Mouse (Mus musculus) T-helper 17 cell (primary cell): ENCODE measurements around the gene Ubtd2.
"Not testable (repeated sequence)": the region's sequence is repeated elsewhere in the genome, so short reads cannot be mapped to it uniquely, and the experiment has no call there.

Source experiments
- in situ Hi-C, 2 experiments: fragments of 300-600 bp; cut with MboI, MseI; formaldehyde crosslinking; loops; 1 replicate in 1 of 2; 2 replicates in 1 of 2; pipeline ENCODE4 v1.15.1; 2025; ENCODE audit warnings: high pct_unique_total_duplicates in 2 of 2

Ubtd2 gene

DNA sequence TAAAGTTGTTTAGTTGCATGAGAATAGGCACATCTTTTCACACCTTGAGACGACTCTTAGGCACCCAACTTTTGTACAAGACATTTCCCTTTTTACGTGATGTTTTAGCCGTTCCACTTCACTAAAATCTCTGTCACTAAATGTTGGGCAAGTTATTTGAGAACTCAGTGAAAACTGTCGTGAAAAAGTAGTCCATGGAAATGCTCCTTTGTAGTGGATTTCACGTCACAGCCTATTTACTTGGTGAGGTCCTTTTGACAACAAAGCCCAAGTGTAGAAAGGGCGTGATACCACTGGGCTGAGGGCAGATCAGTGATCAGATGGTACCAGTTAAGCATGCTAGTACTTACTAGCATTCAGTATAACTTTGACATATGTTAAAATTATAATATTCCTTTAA, 1.2 kb downstream of the Ubtd2 start:
- in situ Hi-C loops = loop anchor here in 1 of 2 experiments (25.0 kb wide), 1 partner anchor 1606 kb away; no protein-coding TSS in a partner anchor

DNA sequence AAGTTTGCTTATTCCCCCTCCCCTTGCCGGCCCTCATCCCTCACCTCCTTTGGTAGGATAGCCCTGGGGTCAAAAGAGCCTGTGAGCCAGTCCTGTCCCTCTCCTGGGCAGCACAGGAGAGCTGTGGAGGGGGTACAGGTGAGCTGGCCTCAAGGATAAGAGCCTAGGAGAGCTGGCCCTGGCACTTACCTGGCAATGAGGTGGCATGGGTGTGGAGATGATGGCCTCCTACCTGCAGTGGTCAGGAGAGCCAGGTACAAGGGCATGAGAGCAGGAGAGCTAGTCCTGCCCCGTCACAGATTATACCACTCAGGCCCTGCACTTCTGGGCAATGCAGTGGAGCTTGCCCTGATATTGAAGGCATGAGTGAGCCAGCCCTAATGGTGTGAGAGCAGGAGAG, 9.1 kb downstream of the Ubtd2 start:
- in situ Hi-C loops = loop anchor here in 1 of 2 experiments (25.0 kb wide), 1 partner anchor 1598 kb away; no protein-coding TSS in a partner anchor

DNA sequence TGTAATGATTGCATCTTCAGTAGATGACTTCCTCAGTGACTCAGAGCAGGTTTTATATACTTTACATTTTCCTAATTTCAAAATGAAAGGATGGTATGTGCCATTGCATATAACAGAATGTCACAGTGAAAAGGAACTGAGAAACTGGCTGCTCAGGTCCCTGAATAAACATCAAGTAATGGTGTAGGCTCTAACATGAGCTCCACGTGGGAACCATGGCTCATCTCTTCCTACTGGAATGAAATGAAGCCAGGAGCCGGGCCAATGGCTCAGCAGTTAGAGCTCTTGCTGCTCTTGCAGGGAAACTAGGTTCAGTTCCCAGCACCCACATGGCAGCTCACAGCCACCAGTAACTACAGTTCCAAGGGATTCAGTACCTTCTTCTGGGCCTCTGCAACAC, 16.8 kb downstream of the Ubtd2 start:
- in situ Hi-C loops = loop anchor here in 1 of 2 experiments (25.0 kb wide), 1 partner anchor 1590 kb away; no protein-coding TSS in a partner anchor

DNA sequence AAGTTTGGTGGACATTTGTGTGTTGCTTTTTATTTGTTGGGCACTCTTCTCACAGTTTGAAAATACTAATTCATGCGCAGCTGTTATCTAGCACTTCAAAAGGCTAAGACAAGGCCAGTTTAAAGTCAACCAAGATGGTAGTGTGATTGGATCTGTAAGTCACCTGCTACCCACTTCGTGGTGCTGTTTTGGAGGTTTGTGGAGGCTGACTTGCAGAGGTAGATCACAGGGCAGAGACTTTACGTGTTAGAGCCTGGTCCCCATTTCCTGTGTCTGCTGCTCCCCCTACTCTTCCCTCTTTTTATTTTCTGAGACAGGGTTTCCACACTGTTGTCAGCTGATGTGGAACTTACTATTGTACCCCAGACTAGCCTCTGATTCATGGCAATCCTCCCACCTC, 19.6 kb downstream of the Ubtd2 start:
- in situ Hi-C loops = loop anchor here in 1 of 2 experiments (25.0 kb wide), 1 partner anchor 1588 kb away; no protein-coding TSS in a partner anchor

DNA sequence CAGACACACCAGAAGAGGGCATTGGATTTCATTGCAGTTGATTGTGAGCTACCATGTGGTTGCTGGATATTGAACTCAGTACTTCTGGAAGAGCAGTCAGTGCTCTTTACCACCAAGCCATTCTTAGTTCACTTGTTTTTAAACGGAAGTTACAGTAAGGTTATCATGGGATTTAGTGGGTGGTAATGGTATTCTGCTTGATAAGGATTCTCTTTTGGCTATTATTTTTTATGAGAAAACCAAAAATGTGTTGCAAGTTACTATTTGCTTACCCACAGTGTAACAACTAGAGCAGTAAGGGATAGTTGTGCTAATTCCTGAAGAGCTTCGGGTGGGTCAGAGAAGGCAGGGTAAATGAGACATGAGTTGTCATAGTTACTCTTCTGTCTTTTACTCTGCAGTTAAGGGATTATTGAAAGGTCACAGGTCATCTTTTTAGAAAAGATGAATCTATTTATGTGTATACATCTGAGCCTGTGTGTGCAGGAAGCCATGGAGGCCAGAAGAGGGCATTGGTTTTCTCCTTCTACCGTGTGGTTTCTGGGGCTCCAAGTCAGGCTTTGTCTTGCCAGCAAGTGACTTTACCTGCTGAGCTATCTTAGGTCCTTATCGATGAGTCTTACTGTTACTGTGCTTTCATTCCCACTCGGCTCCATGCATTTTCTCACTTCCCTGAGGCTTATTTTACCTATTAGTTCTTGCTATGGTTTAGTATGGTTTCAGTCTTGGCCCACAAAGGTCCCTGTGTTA, 20.5 kb downstream of the Ubtd2 start:
- in situ Hi-C loops = no loop called here

DNA sequence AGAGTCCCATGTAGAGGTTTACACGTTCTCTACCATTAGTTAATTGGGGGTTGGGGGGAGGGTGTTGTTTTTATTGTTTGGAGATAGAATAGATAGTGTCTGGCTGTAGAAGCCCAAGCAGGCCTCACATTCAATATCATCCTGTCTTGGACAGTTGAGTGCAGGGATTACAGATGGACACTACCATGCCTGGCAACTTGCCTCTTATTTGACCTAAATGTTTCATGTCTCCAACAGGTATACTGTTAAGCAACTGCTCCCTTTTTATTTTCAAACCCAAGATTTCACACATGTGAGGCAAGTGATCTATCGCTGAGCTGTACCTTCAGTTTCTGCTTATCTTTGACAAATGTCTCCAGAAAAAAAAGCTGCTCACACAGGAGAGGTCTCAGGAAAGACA, 26.4 kb downstream of the Ubtd2 start:
- in situ Hi-C loops = no loop called here

DNA sequence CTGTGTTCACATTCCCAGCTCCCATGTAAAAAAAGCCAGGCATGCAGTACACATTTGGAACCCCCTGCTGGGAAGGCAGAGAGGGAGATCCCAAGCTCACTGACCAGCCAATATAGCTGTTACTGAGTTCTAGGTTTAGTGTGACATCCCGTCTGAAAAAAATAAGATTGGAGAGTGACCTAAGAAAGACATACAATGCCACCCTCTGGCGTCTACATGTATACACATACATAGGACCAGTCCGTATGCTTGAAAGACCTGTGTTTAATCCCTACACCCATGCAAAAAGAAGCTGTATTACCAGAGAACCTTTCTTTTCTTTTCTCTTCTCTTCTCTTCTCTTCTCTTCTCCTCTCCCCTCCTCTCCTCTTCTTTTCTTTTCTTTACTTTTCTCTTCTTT, 30.1 kb downstream of the Ubtd2 start:
- in situ Hi-C loops = no loop called here

DNA sequence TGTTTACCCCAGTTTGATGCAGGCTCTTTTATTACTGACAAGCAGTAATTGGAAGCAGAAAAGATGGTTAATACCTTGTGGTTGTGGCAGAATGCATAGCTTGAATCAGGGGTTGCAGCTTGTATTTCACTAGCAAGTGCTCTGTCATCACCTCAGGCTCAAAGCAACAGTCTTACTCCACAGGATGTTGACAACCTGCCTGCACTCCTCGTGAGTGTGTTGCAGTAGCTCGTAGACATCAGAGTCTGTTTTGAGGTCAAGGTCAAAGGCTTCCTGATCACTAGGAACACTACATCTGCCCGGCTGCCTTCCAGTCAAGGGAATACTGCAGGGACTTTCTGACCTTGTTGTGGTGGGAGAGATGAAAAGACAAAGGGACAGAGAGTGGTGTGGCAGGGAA, 31.5 kb downstream of the Ubtd2 start:
- in situ Hi-C loops = no loop called here

DNA sequence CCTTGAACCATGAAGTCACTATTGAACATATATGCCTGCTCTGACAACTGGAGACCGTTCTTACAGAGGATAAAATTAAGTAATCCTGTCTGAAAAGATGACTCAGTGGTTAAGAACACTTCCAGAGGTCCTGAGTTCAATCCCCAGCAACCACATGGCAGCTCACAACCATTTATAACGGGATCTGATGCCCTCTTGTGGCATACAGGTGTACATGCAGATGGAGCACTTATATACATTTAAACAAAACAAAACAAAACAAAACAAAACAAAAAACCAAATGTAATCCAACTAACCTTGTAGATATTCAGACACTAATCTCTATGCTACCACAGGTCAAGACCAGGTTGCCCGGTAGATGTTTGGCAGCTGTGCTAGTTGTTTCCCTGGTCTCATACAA, 32.3 kb downstream of the Ubtd2 start:
- in situ Hi-C loops = no loop called here

DNA sequence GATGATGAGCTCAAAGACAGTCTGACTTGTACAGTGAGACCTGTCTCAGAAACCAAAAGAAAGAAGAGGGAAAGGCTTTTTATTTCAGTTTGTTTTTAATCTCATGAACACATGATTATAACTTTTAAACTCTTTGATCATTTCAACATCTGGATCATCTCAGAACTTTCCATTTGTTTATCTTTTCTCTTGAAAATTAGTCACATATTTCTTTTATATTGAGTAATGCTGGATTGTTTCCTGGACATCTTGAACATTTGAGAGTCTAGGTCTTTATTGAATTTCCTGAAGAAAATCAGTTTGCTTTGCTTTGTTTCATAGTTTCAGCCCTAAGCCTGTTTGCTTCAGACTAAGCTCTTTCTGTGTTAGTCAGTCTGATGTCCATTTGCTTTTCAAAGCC, 33.2 kb downstream of the Ubtd2 start:
- in situ Hi-C loops = no loop called here

DNA sequence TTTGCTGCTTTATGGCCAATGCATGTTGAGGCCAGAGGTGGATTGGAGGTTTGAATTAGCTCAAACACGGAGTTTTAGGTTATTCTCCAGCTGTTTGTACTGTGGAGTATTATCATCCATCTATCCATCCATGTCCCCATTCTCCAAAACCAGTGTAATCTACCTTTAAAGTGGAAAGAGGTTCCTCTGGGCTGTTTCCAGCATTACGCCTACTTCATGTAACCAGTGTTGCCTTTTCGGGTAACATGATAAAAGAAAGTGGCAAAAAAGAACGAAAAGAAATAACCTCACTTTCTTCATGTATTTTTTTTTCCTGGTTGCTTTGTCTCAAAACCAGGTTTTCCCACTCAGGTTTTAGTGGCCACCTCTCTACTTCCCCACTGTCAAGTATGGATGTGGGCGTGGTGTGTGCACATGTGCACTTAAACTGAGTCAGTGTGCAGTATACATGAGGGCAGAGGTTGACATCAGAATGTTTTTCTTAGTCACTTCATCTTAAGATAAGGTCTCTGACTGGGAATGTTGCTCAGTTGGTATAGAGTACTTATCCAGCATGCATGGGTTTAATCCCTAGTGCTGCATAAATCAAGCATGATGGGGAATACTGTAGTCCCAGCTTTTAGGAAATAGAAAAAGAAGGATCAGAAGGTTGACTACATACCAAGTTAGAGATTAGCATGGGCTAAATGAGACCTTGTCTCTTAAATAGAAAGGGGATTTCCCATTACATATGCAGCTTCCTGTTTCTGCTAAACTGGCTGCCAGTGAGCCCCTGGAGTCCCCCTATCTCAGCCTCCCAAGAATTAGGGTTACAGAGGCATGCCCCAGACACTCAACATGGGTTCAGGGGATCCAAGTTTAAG, 33.9 kb downstream of the Ubtd2 start:
- in situ Hi-C loops = no loop called here

DNA sequence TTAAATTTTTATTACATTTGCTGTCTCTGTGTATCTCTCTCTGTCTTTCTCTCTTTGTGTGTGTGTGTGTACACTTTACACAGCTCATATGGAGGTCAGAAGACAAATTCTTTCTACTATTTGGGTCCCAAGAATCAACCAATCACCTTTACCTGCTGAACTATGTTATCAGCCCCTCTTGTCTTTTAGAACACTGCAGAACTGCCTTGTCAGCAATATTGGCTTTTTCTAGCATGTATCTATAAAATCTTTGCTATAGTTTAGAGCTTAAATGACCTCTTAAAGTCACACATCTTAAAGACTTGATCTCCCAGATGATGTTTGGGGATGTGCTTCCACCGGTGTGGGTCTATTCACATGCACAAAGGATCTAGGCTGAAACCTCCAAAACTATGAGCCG, 35.9 kb downstream of the Ubtd2 start:
- in situ Hi-C loops = no loop called here

DNA sequence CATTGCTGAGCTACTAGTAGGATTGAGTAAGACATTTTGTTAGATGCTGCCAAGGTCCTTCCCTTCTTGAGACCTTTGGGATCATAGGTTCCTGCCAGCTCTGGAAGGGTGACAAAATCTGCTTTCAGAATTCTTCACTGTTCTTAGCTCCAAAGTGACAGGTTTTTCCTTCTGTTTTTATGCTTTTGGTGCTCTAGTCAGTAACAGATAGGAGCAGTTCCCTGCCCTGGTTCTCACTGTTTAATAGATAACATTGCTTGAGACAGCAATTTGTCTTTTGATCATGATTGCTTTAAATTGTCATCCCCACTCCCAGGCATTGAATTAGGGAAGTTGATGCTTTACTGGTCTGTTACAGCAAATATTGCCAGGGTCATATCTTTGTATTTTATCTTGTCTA, 38.1 kb downstream of the Ubtd2 start:
- in situ Hi-C loops = no loop called here

DNA sequence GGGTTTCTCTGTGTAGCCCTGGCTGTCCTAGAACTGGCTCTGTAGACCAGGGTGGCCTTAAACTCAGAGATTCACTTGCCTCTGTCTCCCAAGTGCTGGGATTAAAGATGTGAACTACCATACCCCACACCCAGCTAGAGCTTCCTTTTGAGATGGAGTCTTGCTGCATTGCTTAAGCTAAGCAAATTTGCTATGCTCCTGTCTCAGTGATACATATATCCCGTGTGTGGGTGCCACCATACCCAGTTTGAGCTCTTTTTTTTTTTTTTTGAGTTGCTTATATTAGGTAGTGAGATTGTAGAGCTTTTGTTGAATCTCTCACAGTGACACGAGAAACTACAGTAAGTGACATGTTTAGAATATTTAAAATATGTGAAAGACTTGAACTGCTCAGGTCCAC, 40.1 kb downstream of the Ubtd2 start:
- in situ Hi-C loops = no loop called here

DNA sequence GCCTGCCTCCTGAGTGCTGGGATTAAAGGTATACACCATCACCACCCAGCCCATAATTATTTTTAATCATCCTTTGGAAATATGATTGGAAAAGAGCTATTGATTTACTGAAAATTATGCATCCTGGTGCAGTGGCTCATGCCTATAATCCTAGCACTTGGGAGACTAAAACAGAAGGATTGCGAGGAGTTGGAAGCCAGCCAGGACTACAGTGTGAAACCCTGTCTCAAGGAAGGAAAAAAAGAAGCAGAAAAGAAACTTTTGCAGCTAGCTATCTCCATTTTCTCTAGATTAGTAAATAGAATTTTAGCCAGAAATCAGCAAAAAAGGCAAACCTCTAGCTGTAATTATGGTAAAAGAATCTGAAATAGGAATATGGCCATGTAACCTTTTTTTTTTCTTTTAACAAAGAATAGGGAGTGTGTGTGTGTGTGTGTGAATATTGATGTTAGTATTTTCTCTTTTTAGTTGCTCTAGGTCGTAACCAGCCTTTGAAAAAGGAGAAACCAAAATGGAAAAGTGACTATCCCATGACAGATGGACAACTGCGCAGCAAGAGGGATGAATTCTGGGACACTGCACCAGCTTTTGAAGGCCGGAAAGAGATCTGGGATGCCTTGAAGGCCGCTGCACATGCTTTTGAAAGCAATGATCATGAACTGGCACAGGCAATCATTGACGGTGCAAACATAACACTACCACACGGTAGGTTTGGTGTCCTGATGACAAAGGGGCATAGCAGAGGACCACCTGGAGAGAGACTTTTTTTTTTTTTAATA, 43.8 kb downstream of the Ubtd2 start:
- in situ Hi-C loops = no loop called here

DNA sequence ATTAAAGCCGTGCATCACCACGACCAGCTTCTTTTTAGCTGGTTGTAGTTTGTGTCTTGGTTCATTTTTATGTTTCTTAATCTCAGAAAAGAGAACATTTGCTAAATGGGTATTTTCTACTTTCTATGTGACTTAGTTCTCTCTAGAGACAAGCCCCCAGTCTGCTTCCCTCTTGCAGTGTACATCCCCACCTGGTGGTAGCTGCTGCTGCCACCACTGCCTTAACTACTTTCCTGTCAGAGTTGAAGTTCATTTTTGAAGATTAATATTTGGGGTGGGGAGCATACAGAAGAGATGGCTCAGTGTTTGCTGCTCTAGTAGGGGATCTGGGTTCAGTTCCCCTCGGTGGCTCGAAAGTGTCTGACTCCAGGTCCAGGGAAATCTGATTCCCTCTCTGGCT, 44.8 kb downstream of the Ubtd2 start:
- in situ Hi-C loops = loop anchor here in 1 of 2 experiments (5.0 kb wide), 1 partner anchor 758 kb away; no protein-coding TSS in a partner anchor

DNA sequence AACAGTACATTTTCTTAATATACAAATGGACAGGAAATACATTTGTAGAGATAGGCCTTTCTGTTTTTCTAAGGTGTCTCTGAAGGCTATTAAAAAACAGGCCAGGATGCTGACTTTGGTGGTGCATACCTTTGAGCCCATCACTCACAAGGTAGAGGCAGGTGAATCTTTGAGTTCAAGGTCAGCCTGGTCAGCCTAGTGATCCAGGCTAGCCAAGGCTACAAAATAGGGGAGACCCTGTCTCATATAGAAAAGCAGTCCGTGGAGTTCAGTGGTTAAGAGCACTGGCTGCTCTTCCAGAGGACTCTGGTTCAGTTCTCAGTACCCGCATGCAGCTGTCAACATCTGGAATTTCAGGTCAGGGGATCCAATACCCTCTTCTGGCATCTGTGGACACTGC, 48.5 kb downstream of the Ubtd2 start:
- in situ Hi-C loops = loop anchor here in 1 of 2 experiments (5.0 kb wide), 1 partner anchor 761 kb away; no protein-coding TSS in a partner anchor

DNA sequence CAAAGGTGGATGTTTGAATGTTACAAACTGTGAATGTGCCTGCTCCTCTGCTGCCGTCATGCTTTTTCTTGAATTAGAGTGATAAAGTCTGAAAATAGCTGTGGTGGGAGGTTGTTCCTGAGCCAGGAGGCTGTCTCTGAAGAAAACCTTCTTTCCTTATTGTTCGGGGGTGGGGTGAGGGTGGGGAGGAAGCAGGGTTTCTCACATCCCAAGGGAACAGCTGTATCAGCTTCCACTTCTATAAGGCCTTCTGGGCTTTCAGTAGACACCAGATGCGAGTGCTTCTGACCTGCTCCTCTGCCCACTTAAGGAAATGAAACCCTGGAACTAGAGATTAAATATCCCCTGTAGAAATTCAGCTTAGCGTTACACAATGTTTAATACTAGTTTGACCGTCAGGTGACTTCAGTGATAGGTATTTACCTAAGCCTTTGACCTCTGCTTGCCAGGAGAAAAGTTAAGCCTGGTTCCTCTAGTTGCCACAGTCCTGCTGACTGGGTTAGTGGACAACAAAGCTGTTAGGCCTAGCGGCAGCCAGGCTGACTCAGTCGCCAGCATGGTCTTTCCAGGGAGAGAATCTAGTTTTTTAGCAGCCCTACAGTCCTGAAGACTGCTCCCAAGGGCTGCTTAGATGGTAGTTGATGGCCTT, 50.0 kb downstream of the Ubtd2 start:
- in situ Hi-C loops = no loop called here

DNA sequence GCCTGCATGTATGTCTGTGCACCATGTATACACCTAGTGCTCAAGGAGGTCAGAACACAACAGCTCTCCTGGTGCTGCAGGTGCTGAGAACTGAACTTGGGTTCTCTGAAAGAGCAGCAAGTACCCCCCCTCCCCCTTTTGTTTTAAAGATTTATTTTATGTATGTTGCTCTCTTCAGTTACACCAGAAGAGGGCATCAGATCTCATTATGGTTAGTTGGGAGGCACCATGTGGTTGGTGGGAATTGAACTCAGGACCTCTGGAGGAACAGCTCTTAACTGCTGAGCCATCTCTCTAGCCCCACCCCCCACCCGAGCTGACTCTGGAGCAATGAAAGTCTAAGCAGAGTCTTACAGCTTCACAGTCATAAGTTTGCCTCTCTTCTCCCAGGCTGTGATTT, 55.8 kb downstream of the Ubtd2 start:
- in situ Hi-C loops = no loop called here

DNA sequence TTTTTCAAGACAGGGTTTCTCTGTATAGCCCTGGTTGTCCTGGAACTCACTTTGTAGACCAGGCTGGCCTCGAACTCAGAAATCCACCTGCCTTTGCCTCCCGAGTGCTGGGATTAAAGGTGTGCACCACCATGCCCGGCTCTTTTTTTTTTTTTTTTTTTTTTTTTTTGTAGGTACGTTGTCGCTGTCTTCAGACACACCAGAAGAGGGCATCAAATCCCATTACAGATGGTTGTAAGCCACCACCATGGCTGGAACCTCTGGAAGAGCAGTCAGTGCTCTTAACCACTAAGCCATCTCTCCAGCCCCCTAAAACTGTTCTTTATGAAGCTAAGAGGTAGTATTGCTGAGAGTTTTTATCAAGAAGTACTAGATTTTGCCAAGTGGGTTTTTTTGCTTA, 59.7 kb downstream of the Ubtd2 start:
- in situ Hi-C loops = not testable (repeated sequence)

DNA sequence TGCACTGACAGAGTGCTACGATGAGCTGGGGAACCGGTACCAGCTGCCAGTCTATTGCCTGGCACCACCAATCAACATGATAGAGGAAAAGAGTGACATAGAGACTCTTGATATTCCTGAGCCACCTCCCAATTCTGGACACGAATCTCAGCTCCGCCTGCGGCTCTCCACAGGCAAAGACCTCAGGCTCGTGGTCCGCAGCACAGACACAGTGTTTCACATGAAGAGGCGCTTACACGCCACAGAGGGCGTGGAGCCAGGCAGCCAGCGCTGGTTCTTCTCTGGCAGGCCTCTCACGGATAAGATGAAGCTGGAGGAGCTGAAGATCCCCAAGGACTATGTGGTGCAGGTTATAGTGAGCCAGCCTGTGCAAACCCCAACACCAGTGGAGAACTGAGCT, 60.9 kb downstream of the Ubtd2 start:
- in situ Hi-C loops = no loop called here
